Mouse (Mus musculus) forebrain, embryonic 12.5 days (tissue): ENCODE measurements around the gene Pcca. TPM values are rescaled to one million over a fixed set of nuclear protein-coding genes. Genes with fewer than 3 reads are reported as not detected.
"Not testable (repeated sequence)": the region's sequence is repeated elsewhere in the genome, so short reads cannot be mapped to it uniquely, and the experiment has no call there.

Experiments
- ATAC-seq: fragments of 200-750 bp; cut with Nextera tagmentation; 2 replicates; pipeline ENCODE4 v1.8.0; 2017; ENCODE audit warnings: moderate TSS enrichment; ENCODE audit not compliant: low FRiP score
- H3K27ac ChIP-seq: fragments of 300-500 bp; sonication (generic); 2 replicates; pipeline ENCODE4 v1.5.1; 2016; ENCODE audit warnings: mild to moderate bottlenecking
- H3K27me3 ChIP-seq: fragments of 300-500 bp; sonication (generic); 2 replicates; pipeline ENCODE4 v1.6.1; 2016; ENCODE audit warnings: mild to moderate bottlenecking
- H3K36me3 ChIP-seq: fragments of 300-500 bp; sonication (generic); replicated peaks from 2 replicates; pipeline ENCODE4 v1.6.1; 2016; ENCODE audit warnings: mild to moderate bottlenecking
- H3K4me1 ChIP-seq: fragments of 300-500 bp; sonication (generic); 2 replicates; pipeline ENCODE4 v1.6.1; 2016
- H3K4me2 ChIP-seq: fragments of 300-500 bp; sonication (generic); 2 replicates; pipeline ENCODE4 v1.6.1; 2016; ENCODE audit warnings: mild to moderate bottlenecking, moderate library complexity
- H3K4me3 ChIP-seq: fragments of 300-500 bp; sonication (generic); replicated peaks from 2 replicates; pipeline ENCODE4 v1.5.1; 2016; ENCODE audit warnings: mild to moderate bottlenecking
- H3K9ac ChIP-seq: fragments of 300-500 bp; sonication (generic); 2 replicates; pipeline ENCODE4 v1.6.1; 2016; ENCODE audit warnings: mild to moderate bottlenecking
- H3K9me3 ChIP-seq: fragments of 300-500 bp; sonication (generic); 2 replicates; pipeline ENCODE4 v1.6.1; 2016
- WGBS: fragments of 180-500 bp; shearing (Covaris S2); methylation state at CpG from one replicate; pipeline ENCODE4 v1.1.7; 2016; 5-methylcytosine and 5-hydroxymethylcytosine counted together
- polyA plus RNA-seq: library from polyadenylated mRNA; unstranded; fragments of >200 nt; fragmentation: Nextera tagmentation; extraction: Ambion mirVana; gene quantifications from 2 replicates; pipeline ENCODE4 v1.2.1, GENCODE M21; 2016

The Pcca gene
- polyA plus RNA-seq, 1 experiment from 2014 or later, result 34.7 TPM

DNA sequence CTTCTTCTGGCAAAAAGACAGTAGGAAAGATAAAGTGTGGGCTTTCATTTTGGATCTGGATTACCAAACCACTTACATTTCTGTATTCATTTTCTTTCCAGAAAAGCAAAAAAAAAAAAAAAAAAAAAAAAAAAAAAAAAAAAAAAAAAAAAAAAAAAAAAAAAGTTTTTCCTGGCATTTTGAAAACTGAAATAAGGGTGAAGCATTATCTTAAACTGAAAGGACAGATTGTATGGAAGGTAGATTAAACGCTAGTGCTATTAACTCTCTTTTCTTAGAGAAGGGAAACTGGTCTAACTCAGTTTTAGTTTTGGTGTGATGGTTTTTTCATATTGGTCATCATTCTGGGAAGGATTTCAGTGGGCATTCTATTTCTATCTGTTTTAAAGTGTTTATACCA is 42.1 kb upstream of the Pcca start:
- H3K4me1 ChIP-seq, result peaks cover 17% of the 10 kb centered on the region
- H3K9me3 ChIP-seq, result 0 out of 2 replicates have a peak, but pooled peaks cover 7% of the 10 kb centered on the region
- ATAC-seq, result no peak
- no peak overlapping the region for H3K27ac ChIP-seq
- H3K27me3 ChIP-seq, result peaks cover 37% of the 10 kb centered on the region
- H3K36me3 ChIP-seq, result no peaks in the 10 kb centered on the region
- no peak overlapping the region for H3K4me2 ChIP-seq
- no peak overlapping the region for H3K4me3 ChIP-seq
- H3K9ac ChIP-seq, result no peak overlapping the region
- 66% methylated on average over 1 of the region's 1 CpGs for WGBS

GRCm38 (mm10) chr14:122509058-122509457 is 25.1 kb upstream of the Pcca start:
- Histone ChIP-seq H3K4me2 (no peak overlapping the region), H3K4me1 (no peaks in the 10 kb centered on the region), H3K9ac (no peak overlapping the region), H3K4me3 (no peak overlapping the region), H3K36me3 (no peaks in the 10 kb centered on the region), H3K27ac (no peak overlapping the region), H3K27me3 (no peaks in the 10 kb centered on the region; the same call in 1 of the 2 replicates), H3K9me3 (no peaks in the 10 kb centered on the region)
- WGBS, result 33% methylated on average over 2 of the region's 2 CpGs
- ATAC-seq, result no peak

DNA sequence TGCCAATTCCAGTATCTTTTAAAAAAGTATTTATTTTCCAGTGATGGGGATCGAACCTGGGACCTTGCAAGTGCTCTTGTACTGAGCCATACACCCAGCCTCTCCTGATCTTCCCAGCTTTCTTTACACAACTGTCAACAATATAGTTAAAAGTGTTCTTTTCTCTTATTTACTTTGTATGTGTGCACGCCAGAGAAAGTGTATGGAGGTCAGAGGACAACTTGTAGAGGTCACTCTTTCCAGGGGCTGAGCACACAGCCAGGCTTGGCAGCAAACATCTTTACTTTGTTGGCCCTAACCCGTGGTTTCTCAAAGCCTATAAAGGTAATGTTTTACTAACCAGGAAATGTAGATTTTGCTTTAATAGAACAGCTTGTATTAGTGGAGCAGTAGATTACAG is 22.6 kb upstream of the Pcca start:
- Histone ChIP-seq H3K4me2 (no peak overlapping the region), H3K36me3 (no peaks in the 10 kb centered on the region), H3K4me1 (no peaks in the 10 kb centered on the region), H3K27me3 (no peaks in the 10 kb centered on the region; the same call in 1 of the 2 replicates), H3K4me3 (no peak overlapping the region), H3K9me3 (no peaks in the 10 kb centered on the region), H3K9ac (no peak overlapping the region), H3K27ac (no peak overlapping the region)
- ATAC-seq, result no peak
- 79% methylated on average over 3 of the region's 3 CpGs for WGBS

GRCm38 (mm10) chr14:122513511-122514036 is 20.6 kb upstream of the Pcca start:
- no peaks in the 10 kb centered on the region; the same call in 1 of the 2 replicates for H3K27me3 ChIP-seq
- H3K9ac ChIP-seq, result no peak overlapping the region
- H3K4me3 ChIP-seq, result no peak overlapping the region
- no peaks in the 10 kb centered on the region for H3K36me3 ChIP-seq
- no peak for ATAC-seq
- no peak overlapping the region for H3K4me2 ChIP-seq
- H3K4me1 ChIP-seq, result no peaks in the 10 kb centered on the region
- 78% methylated on average over 1 of the region's 1 CpGs for WGBS
- no peak overlapping the region for H3K27ac ChIP-seq
- no peaks in the 10 kb centered on the region for H3K9me3 ChIP-seq

- no peak for ATAC-seq
Observed at GRCm38 (mm10) chr14:122528475-122528874, 5.6 kb upstream of the Pcca start.

GRCm38 (mm10) chr14:122535986-122536385 is 1.9 kb downstream of the Pcca start:
- WGBS, result 97% methylated on average over 1 of the region's 1 CpGs
- H3K27ac ChIP-seq, result no peak overlapping the region
- H3K36me3 ChIP-seq, result no peaks in the 10 kb centered on the region
- no peak overlapping the region for H3K4me3 ChIP-seq
- no peak for ATAC-seq
- no peaks in the 10 kb centered on the region for H3K9me3 ChIP-seq
- H3K4me2 ChIP-seq, result no peak overlapping the region
- H3K4me1 ChIP-seq, result peaks cover 14% of the 10 kb centered on the region
- H3K27me3 ChIP-seq, result no peaks in the 10 kb centered on the region
- H3K9ac ChIP-seq, result no peak overlapping the region

More at GRCm38 (mm10) chr14:122528475-122528874, 5.6 kb upstream of the Pcca start:
- H3K36me3 ChIP-seq, result no peaks in the 10 kb centered on the region
- H3K4me2 ChIP-seq, result no peak overlapping the region
- H3K9ac ChIP-seq, result no peak overlapping the region
- H3K9me3 ChIP-seq, result no peaks in the 10 kb centered on the region
- H3K4me3 ChIP-seq, result no peak overlapping the region
- H3K27ac ChIP-seq, result no peak overlapping the region
- no peaks in the 10 kb centered on the region for H3K27me3 ChIP-seq
- peaks cover under 1% of the 10 kb centered on the region for H3K4me1 ChIP-seq
- WGBS, result 81% methylated on average over 4 of the region's 4 CpGs

DNA sequence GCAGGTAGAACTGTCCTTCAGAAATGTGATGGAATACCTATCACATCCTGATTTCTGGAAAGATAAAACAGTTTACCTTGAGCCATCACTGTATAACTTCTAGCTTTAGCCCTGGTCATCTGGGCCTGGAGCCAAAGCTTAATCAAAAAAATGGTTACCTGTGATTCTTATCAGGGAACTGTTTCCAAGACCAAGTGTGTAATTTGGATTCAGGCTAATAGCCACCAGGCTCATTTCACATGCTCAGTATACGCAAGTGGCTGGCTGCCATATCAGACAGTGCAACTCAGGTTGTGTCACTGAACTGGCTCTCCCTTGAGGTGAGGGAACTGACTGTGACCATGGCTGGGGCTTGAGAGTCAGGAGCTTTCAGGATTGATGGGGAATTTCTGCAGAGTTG is 14.3 kb downstream of the Pcca start:
- Histone ChIP-seq H3K27me3 (no peaks in the 10 kb centered on the region), H3K4me1 (no peaks in the 10 kb centered on the region), H3K4me2 (no peak overlapping the region), H3K36me3 (no peaks in the 10 kb centered on the region), H3K4me3 (no peak overlapping the region), H3K9me3 (no peaks in the 10 kb centered on the region), H3K9ac (no peak overlapping the region), H3K27ac (no peak overlapping the region)
- WGBS, result 95% methylated on average over 1 of the region's 1 CpGs
- ATAC-seq, result no peak

DNA sequence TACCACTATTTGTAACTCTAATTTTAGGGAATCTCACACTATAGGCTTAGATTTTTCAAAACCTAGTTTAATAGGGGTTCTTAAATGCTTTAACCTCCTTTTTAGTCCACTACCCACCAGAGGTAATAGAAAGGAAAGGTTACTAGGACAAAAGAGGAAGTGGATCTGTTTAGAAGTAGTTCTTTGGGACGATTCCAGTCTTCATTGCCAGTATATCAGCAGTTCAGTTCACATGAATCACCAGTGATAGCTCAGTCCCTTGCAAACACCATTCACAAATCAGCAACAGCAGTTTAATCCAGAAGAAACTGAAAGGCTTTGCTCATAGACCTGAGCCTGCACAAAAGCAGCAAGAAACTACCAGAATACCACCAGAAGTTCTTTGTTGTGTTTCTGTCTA is 14.8 kb downstream of the Pcca start:
- H3K4me2 ChIP-seq, result no peak overlapping the region
- ATAC-seq, result no peak

DNA sequence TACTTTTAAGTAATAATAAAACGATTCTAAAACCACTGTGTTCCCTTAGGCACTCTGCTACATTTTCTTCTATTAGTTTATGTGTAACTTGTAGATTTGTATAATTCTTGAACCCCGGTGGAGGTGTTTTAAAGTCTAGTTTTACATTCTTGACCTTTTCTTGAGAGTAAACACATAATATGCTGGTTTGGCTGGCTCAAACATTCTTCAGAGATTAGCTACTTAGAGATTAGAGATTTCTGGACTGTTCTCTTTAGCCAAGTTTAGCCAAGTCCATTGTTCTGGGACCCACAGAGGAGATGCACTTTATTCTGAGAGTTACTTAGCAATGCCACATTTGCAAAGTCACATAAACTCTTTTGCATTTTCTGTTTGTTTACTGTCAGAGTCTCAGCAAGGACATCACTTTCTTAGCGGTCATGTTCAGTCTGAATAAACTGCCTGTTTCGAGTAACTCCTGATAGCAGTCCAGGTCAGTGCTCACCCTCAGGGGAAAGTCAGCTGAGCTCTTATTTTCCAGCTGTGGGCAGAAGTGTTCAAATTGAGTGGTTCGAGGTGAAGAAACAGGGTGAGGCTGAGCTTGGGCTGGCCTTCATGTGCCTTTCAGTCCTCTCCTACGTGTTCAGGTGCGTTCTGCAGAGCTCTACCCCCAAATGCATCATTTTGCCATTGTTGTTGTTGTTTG is 18.8 kb downstream of the Pcca start:
- 83% methylated on average over 7 of the region's 7 CpGs for WGBS
- Histone ChIP-seq H3K9me3 (no peaks in the 10 kb centered on the region), H3K4me2 (no peak overlapping the region), H3K27ac (no peak overlapping the region), H3K4me3 (no peak overlapping the region), H3K4me1 (no peaks in the 10 kb centered on the region), H3K27me3 (no peaks in the 10 kb centered on the region), H3K36me3 (no peaks in the 10 kb centered on the region), H3K9ac (no peak overlapping the region)
- ATAC-seq, result no peak

More for the DNA sequence above, 14.8 kb downstream of the Pcca start:
- no peak overlapping the region for H3K27ac ChIP-seq
- no peak overlapping the region for H3K9ac ChIP-seq
- no peaks in the 10 kb centered on the region for H3K9me3 ChIP-seq
- H3K36me3 ChIP-seq, result no peaks in the 10 kb centered on the region
- H3K27me3 ChIP-seq, result no peaks in the 10 kb centered on the region
- H3K4me3 ChIP-seq, result no peak overlapping the region
- WGBS, result 88% methylated on average over 1 of the region's 1 CpGs
- no peaks in the 10 kb centered on the region for H3K4me1 ChIP-seq

GRCm38 (mm10) chr14:122557353-122557752 is 23.2 kb downstream of the Pcca start:
- Histone ChIP-seq H3K4me3 (no peak overlapping the region), H3K4me2 (no peak overlapping the region), H3K4me1 (no peaks in the 10 kb centered on the region), H3K27ac (no peak overlapping the region), H3K9me3 (no peaks in the 10 kb centered on the region), H3K27me3 (no peaks in the 10 kb centered on the region), H3K9ac (no peak overlapping the region), H3K36me3 (no peaks in the 10 kb centered on the region)
- 93% methylated on average over 9 of the region's 9 CpGs for WGBS
- no peak for ATAC-seq

DNA sequence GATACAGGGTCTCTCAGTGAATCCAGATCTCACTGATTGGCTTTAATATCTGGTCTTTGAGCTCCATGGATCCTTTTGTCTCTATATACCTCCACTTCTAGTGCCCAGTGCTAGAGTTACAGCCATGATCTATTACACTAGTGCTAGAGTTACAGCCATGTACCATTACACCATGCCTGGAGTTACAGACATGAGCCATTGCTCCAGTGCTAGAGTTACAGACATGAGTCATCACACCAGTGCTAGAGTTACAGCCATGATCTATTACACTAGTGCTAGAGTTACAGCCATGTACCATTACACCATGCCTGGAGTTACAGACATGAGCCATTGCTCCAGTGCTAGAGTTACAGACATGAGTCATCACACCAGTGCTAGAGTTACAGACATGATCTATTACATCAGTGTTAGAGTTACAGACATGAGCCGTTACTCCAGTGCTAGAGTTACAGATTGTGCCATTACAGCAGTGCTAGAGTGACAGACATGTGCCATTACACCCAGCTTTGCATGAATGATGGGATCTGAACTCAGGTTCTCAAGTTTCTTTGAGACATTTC is 26.8 kb downstream of the Pcca start:
- H3K4me2 ChIP-seq, H3K9ac ChIP-seq, H3K27me3 ChIP-seq, H3K4me1 ChIP-seq, H3K4me3 ChIP-seq, H3K9me3 ChIP-seq, H3K36me3 ChIP-seq, H3K27ac ChIP-seq, ATAC-seq: not testable (repeated sequence)
- 81% methylated on average over 1 of the region's 1 CpGs for WGBS

GRCm38 (mm10) chr14:122570862-122571261 is 36.7 kb downstream of the Pcca start:
- Histone ChIP-seq H3K4me2 (no peak overlapping the region), H3K27ac (no peak overlapping the region), H3K9ac (no peak overlapping the region), H3K4me1 (no peaks in the 10 kb centered on the region), H3K36me3 (no peaks in the 10 kb centered on the region), H3K27me3 (no peaks in the 10 kb centered on the region), H3K9me3 (no peaks in the 10 kb centered on the region), H3K4me3 (no peak overlapping the region)
- peak; percentile 57; the same call in 1 of the 2 replicates for ATAC-seq
- 64% methylated on average over 9 of the region's 9 CpGs for WGBS
